Mouse (Mus musculus): ENCODE data around the gene Rgcc. TPM values are rescaled to one million over a fixed set of nuclear protein-coding genes. Genes with fewer than 3 reads are reported as not detected.

Rgcc gene
- polyA plus RNA-seq, 1 experiment from 2014 or later = 21.4 TPM

DNA sequence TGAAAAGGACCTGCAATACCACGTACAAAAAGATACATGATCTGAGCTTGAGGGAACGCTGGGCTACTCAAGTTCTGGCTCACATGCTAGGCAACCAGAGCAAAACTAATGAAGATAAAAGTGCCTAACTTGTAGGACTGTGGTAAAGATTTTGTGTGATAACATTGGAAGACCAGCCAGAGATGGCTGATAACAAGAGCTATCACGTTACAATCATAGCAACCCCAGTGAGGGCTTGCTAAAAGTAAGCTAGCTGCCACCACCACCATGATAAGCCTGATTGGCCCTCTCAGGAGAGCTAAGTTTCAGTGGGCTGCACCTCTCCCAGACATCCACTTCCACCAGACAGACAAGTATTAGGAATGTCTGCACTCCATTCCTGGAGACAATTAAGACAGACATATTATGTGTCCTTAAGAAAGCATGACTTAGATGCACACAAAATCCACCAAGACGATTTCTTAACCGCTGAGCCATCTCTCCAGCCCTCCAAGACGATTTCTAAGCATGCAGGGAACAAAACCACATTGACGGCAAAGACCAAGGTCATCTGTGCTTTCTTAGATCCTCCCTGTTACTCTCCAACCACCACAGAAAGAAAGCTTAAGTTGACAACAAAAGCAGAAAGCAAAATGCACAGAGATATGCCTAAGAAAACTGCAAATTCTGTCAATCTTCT is 3.0 kb downstream of the Rgcc start:
- Histone ChIP-seq H3K9ac (no peak overlapping the region), H3K4me2 (peak overlapping the region; percentile 11; the same call in 1 of the 2 replicates), H3K27ac (no peak overlapping the region), H3K9me3 (no peaks in the 10 kb centered on the region), H3K4me3 (no peak overlapping the region), H3K27me3 (replicated peaks) (peaks cover 26% of the 10 kb centered on the region), H3K4me1 (peaks cover 13% of the 10 kb centered on the region), H3K36me3 (replicated peaks) (no peaks in the 10 kb centered on the region)
- ATAC-seq (replicated peaks) = no peak
- 73% methylated on average over 7 of the region's 7 CpGs for WGBS

GRCm38 (mm10) chr14:79296836-79297235 is 4.6 kb downstream of the Rgcc start:
- Histone ChIP-seq H3K27ac (no peak overlapping the region), H3K36me3 (replicated peaks) (no peaks in the 10 kb centered on the region), H3K9ac (no peak overlapping the region), H3K9me3 (no peaks in the 10 kb centered on the region), H3K4me2 (no peak overlapping the region; the same call in 1 of the 2 replicates), H3K4me3 (no peak overlapping the region), H3K4me1 (peaks cover 18% of the 10 kb centered on the region), H3K27me3 (replicated peaks) (peaks cover 22% of the 10 kb centered on the region)
- ATAC-seq (replicated peaks) = no peak
- whole genome bisulfite sequencing = 39% methylated on average over 5 of the region's 5 CpGs

GRCm38 (mm10) chr14:79296201-79296600 is 5.2 kb downstream of the Rgcc start:
- H3K9ac ChIP-seq = no peak overlapping the region
- H3K27ac ChIP-seq = no peak overlapping the region
- no peak for ATAC-seq (replicated peaks)
- H3K4me1 ChIP-seq = peaks cover 17% of the 10 kb centered on the region
- H3K27me3 ChIP-seq (replicated peaks) = peaks cover 19% of the 10 kb centered on the region
- H3K9me3 ChIP-seq = no peaks in the 10 kb centered on the region
- H3K36me3 ChIP-seq (replicated peaks) = no peaks in the 10 kb centered on the region
- WGBS = 68% methylated on average over 7 of the region's 7 CpGs
- no peak overlapping the region for H3K4me3 ChIP-seq
- no peak overlapping the region for H3K4me2 ChIP-seq

DNA sequence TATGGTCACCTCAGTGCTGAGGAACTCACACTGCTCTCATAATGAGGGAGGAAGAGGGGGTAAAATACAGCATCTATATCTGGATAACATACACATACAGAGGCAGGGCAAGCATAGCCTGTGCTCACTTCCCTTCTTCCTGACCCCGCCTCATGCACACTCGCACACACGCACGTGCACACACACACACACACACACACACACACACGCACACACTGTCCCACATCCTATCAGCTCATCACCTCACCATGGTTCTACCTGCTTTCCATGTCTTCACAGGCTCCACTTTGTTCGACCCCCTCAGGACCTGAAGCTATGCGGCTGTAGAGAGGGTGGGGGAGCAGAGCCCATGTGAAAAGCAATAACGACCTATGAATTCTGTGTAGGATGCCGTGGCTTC is 5.9 kb downstream of the Rgcc start:
- 86% methylated on average over 9 of the region's 9 CpGs for WGBS
- H3K36me3 ChIP-seq (replicated peaks) = no peaks in the 10 kb centered on the region
- H3K9ac ChIP-seq = no peak overlapping the region
- peaks cover 14% of the 10 kb centered on the region for H3K27me3 ChIP-seq (replicated peaks)
- ATAC-seq (replicated peaks) = no peak
- H3K9me3 ChIP-seq = no peaks in the 10 kb centered on the region
- H3K27ac ChIP-seq = no peak overlapping the region
- no peak overlapping the region for H3K4me2 ChIP-seq
- peaks cover 11% of the 10 kb centered on the region for H3K4me1 ChIP-seq
- H3K4me3 ChIP-seq = no peak overlapping the region

DNA sequence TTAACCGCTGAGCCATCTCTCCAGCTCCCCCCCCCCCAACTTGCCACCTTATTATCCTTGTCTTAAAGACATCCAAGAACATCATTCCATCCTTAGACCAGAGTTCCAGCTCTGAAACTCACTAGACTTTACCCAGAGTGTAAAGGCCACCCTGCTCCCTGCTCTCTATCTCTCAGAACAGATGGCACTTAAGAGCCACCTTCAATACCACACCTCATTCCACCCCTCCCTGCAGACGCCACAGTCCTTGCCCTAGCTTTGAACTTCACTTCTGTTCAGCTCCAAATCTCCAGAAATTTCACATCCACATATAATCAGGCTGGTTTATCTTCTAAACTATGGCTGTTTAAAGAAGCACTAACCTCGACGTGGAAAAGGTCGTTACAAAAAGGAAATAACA is 6.5 kb downstream of the Rgcc start:
- 84% methylated on average over 5 of the region's 5 CpGs for WGBS
- Histone ChIP-seq H3K4me1 (peaks cover 14% of the 10 kb centered on the region), H3K9me3 (no peaks in the 10 kb centered on the region), H3K36me3 (replicated peaks) (no peaks in the 10 kb centered on the region), H3K9ac (no peak overlapping the region), H3K4me3 (no peak overlapping the region), H3K27me3 (replicated peaks) (peaks cover 13% of the 10 kb centered on the region), H3K4me2 (no peak overlapping the region), H3K27ac (no peak overlapping the region)
- no peak for ATAC-seq (replicated peaks)

- WGBS = 84% methylated on average over 8 of the region's 8 CpGs
- Histone ChIP-seq H3K4me3 (no peak overlapping the region), H3K27ac (no peak overlapping the region), H3K9ac (no peak overlapping the region), H3K4me2 (no peak overlapping the region), H3K27me3 (replicated peaks) (peaks cover 8% of the 10 kb centered on the region), H3K4me1 (peaks cover 16% of the 10 kb centered on the region), H3K36me3 (replicated peaks) (no peaks in the 10 kb centered on the region), H3K9me3 (no peaks in the 10 kb centered on the region)
- ATAC-seq (replicated peaks) = no peak
Measured at GRCm38 (mm10) chr14:79294051-79294814, 7.2 kb downstream of the Rgcc start.

GRCm38 (mm10) chr14:79293119-79293780 is 8.2 kb downstream of the Rgcc start:
- no peak overlapping the region for H3K4me3 ChIP-seq
- H3K4me1 ChIP-seq = peaks cover 16% of the 10 kb centered on the region
- no peaks in the 10 kb centered on the region for H3K36me3 ChIP-seq (replicated peaks)
- no peak for ATAC-seq (replicated peaks)
- no peaks in the 10 kb centered on the region for H3K27me3 ChIP-seq (replicated peaks)
- no peak overlapping the region for H3K9ac ChIP-seq
- H3K27ac ChIP-seq = 0 out of 2 replicates have a peak overlapping the region, but pooled peaks have one; percentile 31
- no peak overlapping the region for H3K4me2 ChIP-seq
- WGBS = 34% methylated on average over 11 of the region's 16 CpGs
- no peaks in the 10 kb centered on the region for H3K9me3 ChIP-seq

- Histone ChIP-seq H3K9ac (no peak overlapping the region), H3K4me2 (no peak overlapping the region), H3K4me1 (peaks cover 14% of the 10 kb centered on the region), H3K36me3 (replicated peaks) (no peaks in the 10 kb centered on the region), H3K4me3 (no peak overlapping the region), H3K27ac (no peak overlapping the region), H3K27me3 (replicated peaks) (no peaks in the 10 kb centered on the region), H3K9me3 (no peaks in the 10 kb centered on the region)
- no peak for ATAC-seq (replicated peaks)
- 73% methylated on average over 4 of the region's 4 CpGs for WGBS
Measured at GRCm38 (mm10) chr14:79291629-79292028, 9.8 kb downstream of the Rgcc start.

DNA sequence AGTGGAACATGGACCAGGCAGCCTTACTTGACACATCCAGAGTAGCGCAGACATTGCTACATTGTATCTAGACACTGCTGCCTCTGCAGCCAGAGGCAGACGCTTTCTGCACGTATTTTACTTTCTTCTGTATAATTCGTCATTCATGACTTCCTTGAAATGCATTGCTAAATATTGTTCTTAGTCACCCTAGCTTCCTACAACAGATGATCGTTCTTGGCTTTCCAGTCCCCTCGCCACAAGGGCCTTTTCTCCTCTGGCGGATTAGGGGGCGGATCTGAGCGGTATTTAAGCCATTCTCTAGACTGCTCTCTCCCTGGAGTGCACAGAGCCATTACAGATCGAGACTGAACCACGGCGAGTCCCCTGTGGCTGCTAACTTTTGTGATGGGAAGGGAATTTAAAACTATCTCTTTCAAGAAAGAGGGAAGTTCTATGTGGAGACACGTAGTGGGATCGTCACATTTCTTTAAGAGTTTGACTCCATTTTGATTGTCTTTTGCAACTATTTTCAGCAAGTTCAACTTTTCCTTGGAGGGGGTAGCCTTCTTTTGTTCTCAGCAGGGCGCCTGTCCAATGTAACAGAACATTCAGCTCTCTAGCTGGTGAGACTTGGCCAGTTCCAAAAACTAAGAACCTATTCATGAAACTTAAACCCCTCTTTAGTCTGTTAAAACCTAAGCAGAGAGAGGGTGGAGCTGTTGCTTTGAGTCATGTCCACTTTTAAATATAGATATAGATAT is 10.6 kb downstream of the Rgcc start:
- Histone ChIP-seq H3K27ac (no peak overlapping the region; the same call in 1 of the 2 replicates), H3K9ac (no peak overlapping the region), H3K36me3 (replicated peaks) (no peaks in the 10 kb centered on the region), H3K9me3 (no peaks in the 10 kb centered on the region), H3K4me2 (peak overlapping the region; percentile 18), H3K4me1 (peaks cover 14% of the 10 kb centered on the region), H3K4me3 (no peak overlapping the region), H3K27me3 (replicated peaks) (no peaks in the 10 kb centered on the region)
- peak; percentile 50; the same call in 1 of the 2 replicates for ATAC-seq (replicated peaks)
- 10% methylated on average over 15 of the region's 15 CpGs for WGBS

GRCm38 (mm10) chr14:79289909-79290308 is 11.5 kb downstream of the Rgcc start:
- ATAC-seq (replicated peaks) = no peak
- Histone ChIP-seq H3K4me2 (no peak overlapping the region), H3K36me3 (replicated peaks) (no peaks in the 10 kb centered on the region), H3K9ac (no peak overlapping the region), H3K4me1 (peaks cover 14% of the 10 kb centered on the region), H3K4me3 (no peak overlapping the region), H3K27ac (no peak overlapping the region), H3K9me3 (no peaks in the 10 kb centered on the region), H3K27me3 (replicated peaks) (no peaks in the 10 kb centered on the region)
- 47% methylated on average over 9 of the region's 9 CpGs for WGBS

- no peaks in the 10 kb centered on the region for H3K36me3 ChIP-seq (replicated peaks)
- no peak for ATAC-seq (replicated peaks)
- no peak overlapping the region for H3K27ac ChIP-seq
- no peak overlapping the region for H3K4me2 ChIP-seq
- no peaks in the 10 kb centered on the region for H3K27me3 ChIP-seq (replicated peaks)
- H3K4me3 ChIP-seq = no peak overlapping the region
- no peak overlapping the region for H3K9ac ChIP-seq
- peaks cover 13% of the 10 kb centered on the region for H3K4me1 ChIP-seq
- 74% methylated on average over 3 of the region's 3 CpGs for WGBS
- no peaks in the 10 kb centered on the region for H3K9me3 ChIP-seq
Measured at GRCm38 (mm10) chr14:79288280-79288679, 13.2 kb downstream of the Rgcc start.
